Mouse (Mus musculus): ENCODE results near the gene Slfn5.

- TF ChIP-seq GATA1 (IDR thresholded peaks at IDR 0.05; ENCODE audit: low read length) (no peak), TAL1 (IDR thresholded peaks at IDR 0.05; ENCODE audit: low read length) (no peak)
These were observed 2.1 kb upstream of the Slfn5 start for GRCm38 (mm10) chr11:82949036-82949435.
